7 mouse cellular contexts compared by ENCODE assay signal in genomic region chr14:55095263-55095662, GRCm38 (mm10). TPM values are rescaled to one million over a fixed set of nuclear protein-coding genes. Genes with fewer than 3 reads are reported as not detected.
DNase-seq lines count a peak whose midpoint lies in the region; ATAC-seq and TF ChIP-seq lines count a peak whose summit lies in the region.

No protein-coding gene starts in this region.

- H3K4me3 ChIP-seq in lung, embryonic 14.5 days (ENCODE audit: low read depth, low read length): peak overlapping the region; percentile 66
- H3K4me3 ChIP-seq in embryonic fibroblast, embryonic 13.5 days (ENCODE audit: insufficient read depth, low read length): peak overlapping the region; percentile 68
- peak overlapping the region; percentile 78 for H3K4me3 ChIP-seq in limb, embryonic 10.5 days
- H3K4me3 ChIP-seq in olfactory bulb, adult 2 months (ENCODE audit: insufficient read depth, low read depth, low read length): peak overlapping the region; percentile 84

- peak; percentile 9; the same call in 1 of the 2 replicates for ATAC-seq in lung, embryonic 14.5 days (ENCODE audit: insufficient read depth)

- H3K9ac ChIP-seq in lung, embryonic 14.5 days: peak overlapping the region; percentile 69

- peak overlapping the region; percentile 81 for H3K4me2 ChIP-seq in lung, embryonic 14.5 days

- no peaks in the 10 kb centered on the region for H3K9me3 ChIP-seq in lung, embryonic 14.5 days (ENCODE audit: low read depth, low read length)
- no peaks in the 10 kb centered on the region for H3K9me3 ChIP-seq in limb, embryonic 10.5 days (replicated peaks)

- no peaks in the 10 kb centered on the region for H3K27me3 ChIP-seq in lung, embryonic 14.5 days (ENCODE audit: insufficient read depth, low read length)
- 0 out of 2 replicates have a peak, but pooled peaks cover 9% of the 10 kb centered on the region for H3K27me3 ChIP-seq in limb, embryonic 10.5 days (ENCODE audit: low read depth, poor library complexity, severe bottlenecking)

- 46% methylated on average over 9 of the region's 9 CpGs for WGBS in lung, embryonic 14.5 days
- WGBS in limb, embryonic 10.5 days: 59% methylated on average over 9 of the region's 9 CpGs
- WGBS in olfactory bulb, adult 2 months: 54% methylated on average over 9 of the region's 9 CpGs

- H3K4me1 ChIP-seq in lung, embryonic 14.5 days (ENCODE audit: insufficient read depth): peaks cover 12% of the 10 kb centered on the region
- H3K4me1 ChIP-seq in embryonic fibroblast, embryonic 13.5 days (ENCODE audit: control insufficient read depth, insufficient read depth, low read length): no peaks in the 10 kb centered on the region
- H3K4me1 ChIP-seq in limb, embryonic 10.5 days: peaks cover 43% of the 10 kb centered on the region
- H3K4me1 ChIP-seq in olfactory bulb, adult 2 months (ENCODE audit: control insufficient read depth, insufficient read depth, low read length): peaks cover 21% of the 10 kb centered on the region

- peak overlapping the region; percentile 62 for H3K27ac ChIP-seq in lung, embryonic 14.5 days (ENCODE audit: low read depth)
- H3K27ac ChIP-seq in embryonic fibroblast, embryonic 13.5 days (ENCODE audit: insufficient read depth, low read length): no peak overlapping the region
- peak overlapping the region; percentile 94 for H3K27ac ChIP-seq in limb, embryonic 10.5 days
- H3K27ac ChIP-seq in olfactory bulb, adult 2 months (ENCODE audit: insufficient read depth, low read depth, low read length): peak overlapping the region; percentile 97; the same call in 1 of the 2 replicates

- no peak for DNase-seq in lung, embryonic 14.5 days
- DNase-seq in lung, postnatal 4 days: no peak
- no peak for DNase-seq in limb, embryonic 10.5 days (ENCODE audit: low spot score)
- no peak for DNase-seq in spleen, postnatal 36 days (ENCODE audit: low spot score in 2 of 2)
- DNase-seq in layer of hippocampus, postnatal 36 days: no peak

- TF ChIP-seq POLR2A in embryonic fibroblast, embryonic 13.5 days (IDR thresholded peaks at IDR 0.05; ENCODE audit: low read depth, low read length): no peak
- no peak for TF ChIP-seq POLR2A in olfactory bulb, adult 2 months (IDR thresholded peaks at IDR 0.05; ENCODE audit: insufficient read depth, low read depth, low read length)

- TF ChIP-seq CTCF in lung, embryonic 14.5 days (IDR thresholded peaks at IDR 0.05; ENCODE audit: low read depth): no peak
- no peak for TF ChIP-seq CTCF in embryonic fibroblast, embryonic 13.5 days (IDR thresholded peaks at IDR 0.05; ENCODE audit: borderline replicate concordance, insufficient read depth, low read length)
- TF ChIP-seq CTCF in olfactory bulb, adult 2 months (IDR thresholded peaks at IDR 0.05; ENCODE audit: insufficient read depth, low read depth, low read length): no peak

- H3K36me3 ChIP-seq in lung, embryonic 14.5 days (ENCODE audit: insufficient read depth): peaks cover 16% of the 10 kb centered on the region; the same call in 1 of the 2 replicates
- H3K36me3 ChIP-seq in limb, embryonic 10.5 days: peaks cover 22% of the 10 kb centered on the region

RNA-seq across cellular contexts. Expression of gene Thtpa, which starts 0.7 kb away (rescaled TPM):
- polyA plus RNA-seq in lung, embryonic 14.5 days (2014; fragmentation: Nextera tagmentation; extraction: Ambion mirVana): 19.2 and 20.1 TPM in 2 replicates
- 13.1 and 17.1 TPM in 2 replicates for polyA plus RNA-seq in embryonic fibroblast, embryonic 13.5 days (2011; ENCODE audit: insufficient read length, low read depth, missing spikeins)
- polyA plus RNA-seq in limb, embryonic 10.5 days (2016; fragmentation: Nextera tagmentation; extraction: Ambion mirVana): 22.0 and 25.6 TPM in 2 replicates
- not detected in 2 replicates for polyA plus RNA-seq in olfactory bulb, adult 2 months (2012; ENCODE audit: insufficient read depth, insufficient read length, low replicate concordance, missing spikeins)
- total RNA-seq in layer of hippocampus, postnatal 36 days (2021): 10 to 100 TPM; 18.2 to 19.6 TPM

RNA-seq across cellular contexts. Expression of gene Zfhx2, which starts 3.1 kb away (rescaled TPM):
- polyA plus RNA-seq in lung, embryonic 14.5 days (2014; fragmentation: Nextera tagmentation; extraction: Ambion mirVana): 3.4 and 3.5 TPM in 2 replicates
- polyA plus RNA-seq in embryonic fibroblast, embryonic 13.5 days (2011; ENCODE audit: insufficient read length, low read depth, missing spikeins): 1.9 and 3.5 TPM in 2 replicates
- 4.1 and 5.6 TPM in 2 replicates for polyA plus RNA-seq in limb, embryonic 10.5 days (2016; fragmentation: Nextera tagmentation; extraction: Ambion mirVana)
- polyA plus RNA-seq in olfactory bulb, adult 2 months (2012; ENCODE audit: insufficient read depth, insufficient read length, low replicate concordance, missing spikeins): not detected in 2 replicates
- total RNA-seq in layer of hippocampus, postnatal 36 days (2021): 10 to 100 TPM; 52.0 to 64.3 TPM

RNA-seq across cellular contexts. Expression of gene Ap1g2, which starts 11.1 kb away (rescaled TPM):
- 14.7 and 16.3 TPM in 2 replicates for polyA plus RNA-seq in lung, embryonic 14.5 days (2014; fragmentation: Nextera tagmentation; extraction: Ambion mirVana)
- 6.7 and 10.0 TPM in 2 replicates for polyA plus RNA-seq in embryonic fibroblast, embryonic 13.5 days (2011; ENCODE audit: insufficient read length, low read depth, missing spikeins)
- polyA plus RNA-seq in limb, embryonic 10.5 days (2016; fragmentation: Nextera tagmentation; extraction: Ambion mirVana): 10.6 and 12.5 TPM in 2 replicates
- not detected in 2 replicates for polyA plus RNA-seq in olfactory bulb, adult 2 months (2012; ENCODE audit: insufficient read depth, insufficient read length, low replicate concordance, missing spikeins)
- 10 to 100 TPM; 17.4 to 19.2 TPM for total RNA-seq in layer of hippocampus, postnatal 36 days (2021)

RNA-seq across cellular contexts. Expression of gene Jph4, which starts 21.5 kb away (rescaled TPM):
- polyA plus RNA-seq in lung, embryonic 14.5 days (2014; fragmentation: Nextera tagmentation; extraction: Ambion mirVana): 0.16 and 0.37 TPM in 2 replicates
- 0.73 and 1.6 TPM in 2 replicates for polyA plus RNA-seq in embryonic fibroblast, embryonic 13.5 days (2011; ENCODE audit: insufficient read length, low read depth, missing spikeins)
- 0.03 and 0.08 TPM in 2 replicates for polyA plus RNA-seq in limb, embryonic 10.5 days (2016; fragmentation: Nextera tagmentation; extraction: Ambion mirVana)
- polyA plus RNA-seq in olfactory bulb, adult 2 months (2012; ENCODE audit: insufficient read depth, insufficient read length, low replicate concordance, missing spikeins): not detected in 2 replicates
- 100 to 1,000 TPM; 447 to 471 TPM for total RNA-seq in layer of hippocampus, postnatal 36 days (2021)

Comparison
In these comparisons a context has a peak if more than half of its experiments do, and no peak if none do; other contexts are left out.
1. RNA of gene Thtpa, which starts 0.7 kb away (polyA plus RNA-seq): 22.0 to 25.6 TPM in limb, embryonic 10.5 days, 19.2 to 20.1 TPM in lung, embryonic 14.5 days and 13.1 to 17.1 TPM in embryonic fibroblast, embryonic 13.5 days; not detected in olfactory bulb, adult 2 months; every median in the first group is over 10 times any median in the second.
2. Peak in every context shown above with its lines, with median percentiles within 50 percentile points of each other: H3K4me3 ChIP-seq.